Comparison of ENCODE assay signal across 9 mouse cellular contexts in genomic region chr7:51783923-51784686, GRCm38 (mm10).
DNase-seq lines count a peak whose midpoint lies in the region; ATAC-seq and TF ChIP-seq lines count a peak whose summit lies in the region.
"Had no signal": no experiment of that assay in that cellular context is flagged by ENCODE, and none has a peak within 500 bp of the region (broad histone marks: within the 10 kb centered on the region; RNA-seq: fewer than 3 reads in every experiment).

No protein-coding gene starts in this region.

- no peak for TF ChIP-seq CTCF in lung, adult 2 months (IDR thresholded peaks at IDR 0.05; ENCODE audit: insufficient read depth, low read length)

- H3K36me3 ChIP-seq in hindbrain, embryonic 12.5 days = no peaks in the 10 kb centered on the region
- no peaks in the 10 kb centered on the region for H3K36me3 ChIP-seq in neural tube, embryonic 12.5 days
- no peaks in the 10 kb centered on the region for H3K36me3 ChIP-seq in intestine, embryonic 16.5 days (ENCODE audit: control insufficient read depth, insufficient read depth, low read length)

- ATAC-seq in hindbrain, embryonic 12.5 days (ENCODE audit: low FRiP score) = peak; percentile 75
- no peak for ATAC-seq in neural tube, embryonic 12.5 days (ENCODE audit: low FRiP score, low read depth)
- ATAC-seq in intestine, embryonic 16.5 days = no peak

- H3K27me3 ChIP-seq in hindbrain, embryonic 12.5 days = no peaks in the 10 kb centered on the region
- H3K27me3 ChIP-seq in neural tube, embryonic 12.5 days (replicated peaks) = no peaks in the 10 kb centered on the region
- no peaks in the 10 kb centered on the region for H3K27me3 ChIP-seq in intestine, embryonic 16.5 days (replicated peaks; ENCODE audit: control insufficient read depth, insufficient read depth, low read length)

- H3K4me1 ChIP-seq in hindbrain, embryonic 12.5 days = peaks cover 11% of the 10 kb centered on the region
- H3K4me1 ChIP-seq in neural tube, embryonic 12.5 days = peaks cover 7% of the 10 kb centered on the region
- H3K4me1 ChIP-seq in intestine, embryonic 16.5 days (ENCODE audit: control insufficient read depth, insufficient read depth, low read length) = no peaks in the 10 kb centered on the region
- no peaks in the 10 kb centered on the region for H3K4me1 ChIP-seq in lung, adult 2 months (ENCODE audit: control insufficient read depth, insufficient read depth, low read length)

- no peak overlapping the region for H3K9ac ChIP-seq in hindbrain, embryonic 12.5 days
- H3K9ac ChIP-seq in neural tube, embryonic 12.5 days = no peak overlapping the region
- no peak overlapping the region for H3K9ac ChIP-seq in intestine, embryonic 16.5 days (ENCODE audit: low read depth, low read length)

- 44% methylated on average over 14 of the region's 14 CpGs for WGBS in hindbrain, embryonic 12.5 days
- WGBS in neural tube, embryonic 12.5 days = 38% methylated on average over 14 of the region's 14 CpGs
- 78% methylated on average over 14 of the region's 14 CpGs for WGBS in intestine, embryonic 16.5 days
- WGBS in lung, adult 2 months = 78% methylated on average over 14 of the region's 14 CpGs

- H3K27ac ChIP-seq in hindbrain, embryonic 12.5 days = peak overlapping the region; percentile 75
- H3K27ac ChIP-seq in neural tube, embryonic 12.5 days = no peak overlapping the region
- H3K27ac ChIP-seq in intestine, embryonic 16.5 days (ENCODE audit: low read length) = no peak overlapping the region

- H3K4me2 ChIP-seq in hindbrain, embryonic 12.5 days (replicated peaks) = 0 out of 2 replicates have a peak overlapping the region, but pooled peaks have one; percentile 4
- H3K4me2 ChIP-seq in neural tube, embryonic 12.5 days (replicated peaks) = peak overlapping the region; percentile 0; the same call in 1 of the 2 replicates
- no peak overlapping the region for H3K4me2 ChIP-seq in intestine, embryonic 16.5 days (ENCODE audit: low read depth, low read length)

- DNase-seq in cerebellum, adult 18-20 months = peak; percentile 43 to 61
- peak; percentile 44 for DNase-seq in embryo, embryonic 11 days
- DNase-seq in lung, adult 2 months = no peak
- no peak for DNase-seq in urinary bladder, postnatal 36 days (ENCODE audit: low spot score in 2 of 2)
- DNase-seq: lung, adult 18-20 months had no signal

- H3K9me3 ChIP-seq in hindbrain, embryonic 12.5 days (replicated peaks) = no peaks in the 10 kb centered on the region
- no peaks in the 10 kb centered on the region for H3K9me3 ChIP-seq in neural tube, embryonic 12.5 days
- no peaks in the 10 kb centered on the region for H3K9me3 ChIP-seq in intestine, embryonic 16.5 days (ENCODE audit: control insufficient read depth, low read length)

- TF ChIP-seq POLR2A in lung, adult 2 months (IDR thresholded peaks at IDR 0.05; ENCODE audit: borderline replicate concordance, extremely low read depth, low read depth, low read length) = no peak

- H3K4me3 ChIP-seq in hindbrain, embryonic 12.5 days = no peak overlapping the region
- H3K4me3 ChIP-seq in neural tube, embryonic 12.5 days = no peak overlapping the region
- no peak overlapping the region for H3K4me3 ChIP-seq in intestine, embryonic 16.5 days (ENCODE audit: low read length)
- no peak overlapping the region for H3K4me3 ChIP-seq in lung, adult 2 months (replicated peaks; ENCODE audit: extremely low read depth, low read depth, low read length)
- H3K4me3 ChIP-seq: myocyte had no signal

Comparison
In these comparisons a context has a peak if more than half of its experiments do, and no peak if none do; other contexts are left out.
1. DNase-seq: peak in cerebellum, adult 18-20 months (2 of 2) and embryo, embryonic 11 days (single experiment); none in lung, adult 2 months (single experiment) and urinary bladder, postnatal 36 days (0 of 2).